Mouse (Mus musculus) layer of hippocampus, postnatal 10 days (tissue): ENCODE data around the gene Fam107a. TPM values are rescaled to one million over a fixed set of nuclear protein-coding genes. Genes with fewer than 3 reads are reported as not detected.

ENCODE experiments used
- DNase-seq, 2 experiments: peaks; one replicate each; pipeline ENCODE4 v3.0.0; 2021; ENCODE audit warnings: low spot score in 2 of 2
- total RNA-seq, 2 experiments: library from RNA; stranded (reverse); gene quantifications; 2 replicates each; pipeline ENCODE4 v1.2.3; 2021

The Fam107a gene
- total RNA-seq, 2 experiments from 2014 or later = 80.4 to 105 TPM

GRCm38 (mm10) chr14:8257521-8258334, 60.1 kb downstream of the Fam107a start:
- DNase-seq = no peak

DNA sequence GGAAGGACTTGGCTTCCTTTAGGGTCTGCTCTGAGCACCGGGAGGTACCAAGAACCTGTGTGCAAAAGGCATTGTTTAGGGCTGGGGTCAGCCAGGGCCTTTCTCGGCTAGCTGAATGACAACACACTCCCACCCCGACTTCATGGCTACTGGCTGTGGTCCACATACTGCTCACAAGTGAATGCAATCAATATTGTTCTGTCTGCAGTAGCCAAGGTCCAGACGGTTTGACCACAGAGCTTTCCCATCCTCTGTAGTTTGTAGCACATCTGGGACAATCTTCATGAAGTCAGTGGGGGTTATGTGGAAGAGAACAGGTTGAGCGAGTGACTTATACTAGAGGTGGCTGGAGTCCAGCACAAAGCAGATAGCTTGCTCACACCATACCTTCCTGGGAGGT, 60.9 kb downstream of the Fam107a start:
- no peak for DNase-seq

- no peak for DNase-seq
These were observed 61.8 kb downstream of the Fam107a start for GRCm38 (mm10) chr14:8256072-8256471.

DNA sequence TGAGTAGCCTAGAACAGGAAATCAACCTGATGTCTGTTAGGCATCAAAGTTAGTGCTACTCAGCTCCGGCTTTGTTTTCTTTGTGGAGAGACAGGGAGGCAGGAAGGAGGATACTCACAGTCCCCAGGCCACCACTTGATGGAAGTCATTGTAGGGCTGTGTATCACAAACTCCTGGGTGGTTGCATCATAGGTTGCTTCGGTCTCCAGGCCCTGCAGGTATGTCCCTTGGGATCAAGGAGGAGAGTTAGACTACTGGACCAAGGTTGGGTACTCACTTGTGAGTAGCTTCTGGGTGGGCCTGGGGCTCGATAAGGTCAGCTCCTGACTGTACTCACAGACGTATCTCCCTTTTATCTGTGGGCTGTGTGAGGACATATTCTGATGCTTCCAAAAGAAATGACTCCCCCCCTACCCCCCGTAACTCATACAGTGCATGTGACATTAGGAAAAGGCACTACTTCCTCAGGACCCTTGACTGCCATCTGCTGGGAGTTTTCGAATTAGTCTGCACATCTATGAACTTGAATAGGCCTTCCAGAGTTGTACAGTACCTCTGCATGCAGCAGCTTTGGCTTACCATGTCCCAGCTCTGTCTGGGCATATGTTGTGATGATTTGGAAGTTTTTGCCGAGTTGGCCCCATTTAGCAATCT, 62.6 kb downstream of the Fam107a start:
- peak; percentile 76 to 81 for DNase-seq

- no peak for DNase-seq
These were observed 66.4 kb downstream of the Fam107a start for GRCm38 (mm10) chr14:8251330-8251885.

DNA sequence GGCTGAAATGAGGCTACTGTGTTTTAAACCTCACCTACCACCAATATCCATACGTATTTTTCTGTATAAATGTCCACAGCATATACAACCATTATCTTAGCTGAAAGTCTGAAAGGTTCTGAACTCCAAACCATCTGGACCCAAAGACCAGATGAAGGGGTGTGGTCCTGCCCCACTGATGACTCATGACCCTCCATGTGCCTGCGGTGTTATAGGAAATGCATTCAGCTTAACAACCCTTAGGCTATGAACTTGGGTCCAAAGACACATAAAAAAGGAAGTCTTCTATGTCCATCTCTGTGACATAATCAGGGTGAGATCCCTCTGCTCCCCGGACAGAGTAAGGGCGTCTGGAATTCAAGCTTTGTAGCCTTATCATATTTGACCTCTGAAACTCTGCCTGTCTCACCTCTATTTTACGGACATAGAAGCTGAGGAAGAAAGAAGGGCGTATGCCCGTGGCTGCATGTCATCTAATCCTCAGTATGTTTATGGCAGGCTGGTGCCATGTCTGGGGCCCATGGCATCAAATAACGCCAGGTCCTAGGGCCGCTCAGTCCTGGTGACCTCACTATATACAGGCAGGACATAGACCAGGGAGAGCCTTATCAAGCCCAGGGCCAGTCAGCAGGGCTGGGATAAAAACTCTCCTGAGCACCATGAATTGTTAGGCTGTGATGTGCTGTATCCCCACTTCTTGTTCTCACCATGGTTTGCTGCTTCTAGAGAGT, 67.5 kb downstream of the Fam107a start:
- DNase-seq = no peak

GRCm38 (mm10) chr14:8249206-8249605, 68.6 kb downstream of the Fam107a start:
- no peak for DNase-seq

DNA sequence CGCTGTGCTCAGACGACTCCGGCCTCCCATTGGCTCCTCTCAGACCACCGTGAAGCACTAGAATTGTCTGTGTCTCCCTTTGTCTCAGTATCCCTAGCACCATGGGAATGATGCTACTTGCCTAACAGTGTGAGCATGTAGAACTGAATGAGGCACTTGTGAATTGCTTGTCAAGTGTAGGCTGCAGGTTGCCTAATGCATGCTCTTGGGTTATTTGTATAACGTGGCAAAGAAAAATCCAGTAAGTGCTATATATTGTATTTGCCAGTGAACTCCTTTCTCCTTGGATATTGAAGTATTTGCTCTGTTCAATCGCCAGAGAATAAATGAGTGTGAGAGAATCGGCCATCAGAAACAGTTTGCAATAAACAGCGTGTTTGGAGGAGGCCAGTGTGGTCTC, 70.9 kb downstream of the Fam107a start:
- DNase-seq = no peak

Other genes with a start within 250 kb of the Fam107a start
- 10 to 100 TPM; 20.2 to 25.7 TPM for gene Rpp14, start 237.7 kb downstream of the Fam107a start, total RNA-seq
- gene Pxk, start 219.8 kb downstream of the Fam107a start, total RNA-seq = 10 to 100 TPM; 26.1 to 27.2 TPM
- gene Pdhb, start 145.0 kb downstream of the Fam107a start, total RNA-seq = 100 to 1,000 TPM; 176 to 183 TPM
- 10 to 100 TPM; 33.4 to 36.3 TPM for gene Kctd6, start 103.9 kb downstream of the Fam107a start, total RNA-seq
- gene Acox2, start 58.7 kb downstream of the Fam107a start, total RNA-seq = under 1 TPM; 0.49 to 0.50 TPM
- gene Oit1, start 60.7 kb upstream of the Fam107a start, total RNA-seq = not detected